Mouse (Mus musculus): ENCODE data around the gene Cop1. TPM values are rescaled to one million over a fixed set of nuclear protein-coding genes. Genes with fewer than 3 reads are reported as not detected.
A peak's percentile ranks its signal among the peaks of the same experiment; 100 is the strongest.

Gene Cop1
- polyA plus RNA-seq, 1 experiment from 2014 or later = 61.8 TPM

DNA sequence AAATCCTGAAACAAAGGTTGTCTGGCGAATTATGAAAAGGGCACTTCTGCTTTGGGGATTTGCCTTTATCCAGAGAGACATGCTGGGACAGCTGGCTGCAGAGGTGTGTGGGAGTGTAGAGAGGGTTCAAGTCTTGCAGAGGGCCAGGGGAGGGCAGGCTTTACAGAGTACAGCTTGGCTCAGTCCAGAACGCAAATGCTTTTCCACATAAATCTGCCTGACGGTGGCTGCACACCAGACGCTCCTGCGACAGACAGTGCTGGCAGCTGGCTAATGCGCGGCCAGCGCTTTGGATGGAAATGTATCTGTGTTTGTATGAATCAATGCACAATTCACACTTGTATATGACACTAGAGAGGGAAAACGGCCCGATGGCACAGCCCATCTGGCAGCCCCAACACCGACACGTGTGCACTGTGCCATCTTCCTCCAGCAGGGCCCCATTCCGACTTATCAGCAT, 156.5 kb downstream of the Cop1 start:
- no peak overlapping the region for H3K9ac ChIP-seq
- no peak overlapping the region for H3K27ac ChIP-seq
- H3K36me3 ChIP-seq = no peaks in the 10 kb centered on the region
- ATAC-seq (ENCODE audit: insufficient number of reproducible peaks, low FRiP score, low TSS enrichment, low read depth) = no peak
- no peak overlapping the region for H3K4me3 ChIP-seq
- no peaks in the 10 kb centered on the region for H3K27me3 ChIP-seq
- no peak overlapping the region for H3K4me2 ChIP-seq
- 69% methylated on average over 13 of the region's 13 CpGs for WGBS
- no peaks in the 10 kb centered on the region for H3K9me3 ChIP-seq
- H3K4me1 ChIP-seq = peaks cover 8% of the 10 kb centered on the region

DNA sequence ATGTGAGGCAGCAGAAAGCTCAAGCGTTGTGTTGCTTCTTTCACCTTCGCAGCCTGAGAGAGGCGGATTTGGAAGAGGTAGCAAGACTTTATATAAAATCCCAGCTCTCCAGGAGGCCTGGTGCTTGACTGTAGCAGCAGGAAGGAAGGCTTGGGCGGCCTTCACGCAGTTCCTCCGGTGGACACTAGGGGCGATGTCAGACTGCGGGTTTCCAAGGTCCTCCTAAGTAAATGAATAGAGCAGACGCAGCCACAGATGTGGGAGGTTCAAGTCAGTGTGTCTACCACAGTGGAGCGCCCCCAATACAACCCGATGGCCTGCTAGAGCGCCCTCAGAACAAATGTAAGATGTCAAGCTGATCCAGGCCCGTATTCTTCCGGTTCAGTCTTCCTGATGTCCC, 157.9 kb downstream of the Cop1 start:
- no peak overlapping the region for H3K9ac ChIP-seq
- no peak overlapping the region for H3K4me2 ChIP-seq
- 23% methylated on average over 14 of the region's 14 CpGs for WGBS
- H3K36me3 ChIP-seq = no peaks in the 10 kb centered on the region
- no peak overlapping the region for H3K27ac ChIP-seq
- no peak for ATAC-seq (ENCODE audit: insufficient number of reproducible peaks, low FRiP score, low TSS enrichment, low read depth)
- peaks cover 13% of the 10 kb centered on the region for H3K4me1 ChIP-seq
- H3K9me3 ChIP-seq = no peaks in the 10 kb centered on the region
- no peak overlapping the region for H3K4me3 ChIP-seq
- H3K27me3 ChIP-seq = no peaks in the 10 kb centered on the region

DNA sequence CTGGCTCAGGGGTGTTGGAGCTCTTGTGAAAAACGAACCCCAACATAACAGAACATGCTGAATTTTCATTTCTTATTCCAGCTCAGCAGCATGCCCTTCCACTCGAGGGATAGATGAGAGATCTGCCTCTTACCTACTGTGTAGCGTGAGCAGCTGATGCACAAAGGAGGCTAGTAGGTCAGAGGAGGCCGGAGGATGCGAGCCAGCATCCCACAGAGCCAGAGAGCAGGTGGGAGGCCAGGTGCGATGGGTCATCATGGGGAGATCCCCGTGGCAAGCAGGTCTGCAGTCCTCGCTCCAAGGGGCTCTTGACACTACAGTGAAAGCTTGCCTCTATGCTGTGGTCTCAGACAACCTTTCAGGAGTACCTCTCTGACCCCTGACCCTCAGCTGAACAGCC, 160.5 kb downstream of the Cop1 start:
- Histone ChIP-seq H3K4me2 (no peak overlapping the region), H3K9me3 (no peaks in the 10 kb centered on the region), H3K36me3 (no peaks in the 10 kb centered on the region), H3K27me3 (no peaks in the 10 kb centered on the region; the same call in 1 of the 2 replicates), H3K4me1 (peaks cover 13% of the 10 kb centered on the region), H3K4me3 (no peak overlapping the region), H3K27ac (peak overlapping the region; percentile 68), H3K9ac (no peak overlapping the region)
- WGBS = 64% methylated on average over 8 of the region's 8 CpGs
- no peak for ATAC-seq (ENCODE audit: insufficient number of reproducible peaks, low FRiP score, low TSS enrichment, low read depth)

DNA sequence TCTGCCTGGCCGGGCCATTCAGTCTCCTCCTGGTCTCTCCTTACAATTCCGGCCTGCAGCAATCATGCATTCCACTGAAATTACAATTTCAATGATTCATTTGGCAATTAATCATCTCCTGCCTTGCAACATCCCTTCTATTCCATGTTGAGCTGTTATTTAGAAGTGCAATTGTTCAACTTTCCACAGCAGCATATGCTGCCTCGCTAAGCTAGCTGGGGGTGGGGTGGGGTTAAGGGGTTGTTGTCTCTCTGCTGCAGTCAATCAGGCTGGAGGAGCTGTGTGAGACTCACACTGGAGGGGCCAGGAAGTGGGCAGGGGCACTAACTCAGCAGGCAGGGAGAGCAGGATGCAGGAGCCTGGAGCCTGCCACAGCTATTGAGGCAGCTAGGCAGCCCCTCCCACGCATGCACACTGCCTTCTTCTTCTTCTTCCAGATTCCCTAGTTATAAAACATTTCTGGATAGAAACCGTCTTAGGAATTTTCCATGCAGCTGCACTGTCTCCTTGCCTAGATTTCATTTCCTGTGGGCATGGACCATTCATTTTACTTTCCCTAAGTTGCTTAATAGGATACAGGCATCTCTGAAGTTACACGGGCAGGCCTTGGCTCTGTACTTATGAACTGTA, 161.1 kb downstream of the Cop1 start:
- WGBS = 8% methylated on average over 6 of the region's 6 CpGs
- peaks cover 13% of the 10 kb centered on the region for H3K4me1 ChIP-seq
- H3K27me3 ChIP-seq = no peaks in the 10 kb centered on the region; the same call in 1 of the 2 replicates
- no peak overlapping the region for H3K4me2 ChIP-seq
- no peaks in the 10 kb centered on the region for H3K9me3 ChIP-seq
- H3K9ac ChIP-seq = no peak overlapping the region
- no peaks in the 10 kb centered on the region for H3K36me3 ChIP-seq
- peak overlapping the region; percentile 68 for H3K27ac ChIP-seq
- peak; percentile 66 for ATAC-seq (ENCODE audit: insufficient number of reproducible peaks, low FRiP score, low TSS enrichment, low read depth)
- H3K4me3 ChIP-seq = no peak overlapping the region

DNA sequence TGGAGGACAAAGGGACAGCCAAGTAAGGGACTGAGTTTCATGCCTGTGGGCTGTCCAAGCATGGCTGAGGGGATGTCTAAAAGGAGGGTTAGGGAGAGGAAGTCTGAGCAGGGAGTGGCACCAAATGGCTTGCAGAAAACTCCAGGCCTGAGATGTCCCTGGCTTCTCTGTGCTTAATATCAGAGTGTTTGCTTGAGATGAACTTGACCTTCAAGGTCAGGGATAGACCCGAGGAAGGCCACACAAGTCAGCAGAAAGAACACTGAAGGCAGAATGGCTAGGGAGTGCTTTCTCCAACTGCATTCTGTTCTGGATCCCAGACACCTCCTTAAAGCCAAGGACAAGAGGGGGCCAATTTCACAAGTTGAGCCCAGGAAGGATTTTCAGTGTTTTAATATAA, 161.8 kb downstream of the Cop1 start:
- no peak for ATAC-seq (ENCODE audit: insufficient number of reproducible peaks, low FRiP score, low TSS enrichment, low read depth)
- 54% methylated on average over 1 of the region's 1 CpGs for WGBS
- Histone ChIP-seq H3K4me1 (peaks cover 13% of the 10 kb centered on the region), H3K36me3 (no peaks in the 10 kb centered on the region), H3K4me2 (no peak overlapping the region), H3K9me3 (no peaks in the 10 kb centered on the region), H3K27me3 (no peaks in the 10 kb centered on the region; the same call in 1 of the 2 replicates), H3K4me3 (no peak overlapping the region), H3K9ac (no peak overlapping the region), H3K27ac (peak overlapping the region; percentile 5; the same call in 1 of the 2 replicates)

DNA sequence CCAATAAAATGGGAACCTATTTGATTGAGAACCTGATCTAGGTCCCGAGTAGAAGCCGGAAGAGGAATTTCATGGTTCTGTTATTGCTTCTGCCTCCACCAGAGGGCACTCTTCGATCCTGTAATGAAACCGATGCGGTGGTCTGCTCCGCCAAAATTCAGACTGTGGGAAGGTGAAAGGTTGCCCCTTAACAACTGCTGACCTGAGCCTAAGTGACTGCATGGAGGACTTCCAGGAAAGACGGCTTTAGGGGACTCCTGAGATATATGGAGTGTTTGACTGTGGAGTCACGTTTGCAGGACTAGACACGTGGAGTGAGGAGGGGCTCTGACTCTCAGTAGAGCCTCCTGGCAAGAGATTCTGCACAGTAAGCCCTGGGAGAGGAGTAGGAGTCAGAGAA, 164.4 kb downstream of the Cop1 start:
- ATAC-seq (ENCODE audit: insufficient number of reproducible peaks, low FRiP score, low TSS enrichment, low read depth) = no peak
- no peak overlapping the region for H3K27ac ChIP-seq

More for the DNA sequence above, 164.4 kb downstream of the Cop1 start:
- Histone ChIP-seq H3K4me2 (peak overlapping the region; percentile 44), H3K27me3 (no peaks in the 10 kb centered on the region; the same call in 1 of the 2 replicates), H3K4me1 (peaks cover 13% of the 10 kb centered on the region), H3K9ac (no peak overlapping the region), H3K36me3 (no peaks in the 10 kb centered on the region), H3K9me3 (no peaks in the 10 kb centered on the region), H3K4me3 (peak overlapping the region; percentile 24)
- WGBS = 4% methylated on average over 9 of the region's 9 CpGs

Small RNA genes lying within 50 kb of the gene (microRNA-seq; reads per million reads assigned to microRNA genes)
- 16.8 reads per million, percentile 31 among the genes with 10 or more reads in this experiment for gene Mir1843b

Data from limb, embryonic 15.5 days (tissue).